Mouse (Mus musculus) thymus, adult 2 months (tissue): ENCODE measurements around the gene Lgmn. TPM values are rescaled to one million over a fixed set of nuclear protein-coding genes. Genes with fewer than 3 reads are reported as not detected.
A peak's percentile ranks its signal among the peaks of the same experiment; 100 is the strongest.

Experiments used
- DNase-seq: peaks from one replicate; pipeline ENCODE4 v3.0.0; 2021
- H3K27ac ChIP-seq: fragments of 200-500 bp; 2 replicates; pipeline ENCODE4 v1.5.1; 2012; ENCODE audit warnings: low read length, control low read depth; ENCODE audit not compliant: control insufficient read depth, insufficient read depth
- H3K27me3 ChIP-seq: fragments of 200-500 bp; 2 replicates; pipeline ENCODE4 v1.6.1; 2012; ENCODE audit warnings: mild to moderate bottlenecking, low read length, moderate library complexity, mixed read lengths; ENCODE audit not compliant: control insufficient read depth, insufficient read depth
- H3K36me3 ChIP-seq: fragments of 200-500 bp; 2 replicates; pipeline ENCODE4 v1.6.1; 2012; ENCODE audit warnings: mild to moderate bottlenecking, low read length, moderate library complexity; ENCODE audit not compliant: control insufficient read depth, insufficient read depth
- H3K4me1 ChIP-seq: fragments of 200-500 bp; replicated peaks from 2 replicates; pipeline ENCODE4 v1.6.1; 2012; ENCODE audit warnings: low read length; ENCODE audit not compliant: control insufficient read depth, insufficient read depth
- H3K4me3 ChIP-seq: fragments of 200-500 bp; 2 replicates; pipeline ENCODE4 v1.5.1; 2012; ENCODE audit warnings: mild to moderate bottlenecking, low read length, control low read depth, moderate library complexity; ENCODE audit not compliant: control insufficient read depth, insufficient read depth
- CTCF ChIP-seq: fragments of 200-500 bp; IDR thresholded peaks from 2 replicates; pipeline ENCODE4 v1.5.1; 2012; ENCODE audit warnings: mild to moderate bottlenecking, control low read depth, low read length, moderate library complexity, borderline replicate concordance; ENCODE audit not compliant: control insufficient read depth, poor library complexity, insufficient read depth; ENCODE audit errors: extremely low read depth
- POLR2A ChIP-seq: fragments of 200-500 bp; IDR thresholded peaks from 2 replicates; pipeline ENCODE4 v1.6.1; 2012; ENCODE audit warnings: mild to moderate bottlenecking, low read length, control low read depth, moderate library complexity; ENCODE audit not compliant: control insufficient read depth, poor library complexity, insufficient read depth; ENCODE audit errors: extremely low read depth
- WGBS: fragments of 180-500 bp; shearing (Covaris S2); methylation state at CpG from one replicate; pipeline ENCODE4 v1.1.7; 2018; 5-methylcytosine and 5-hydroxymethylcytosine counted together
- polyA plus RNA-seq: library from polyadenylated mRNA; depleted of rRNA; stranded (reverse); fragments of >200 nt; gene quantifications from 2 replicates; pipeline ENCODE4 v1.2.3, GENCODE M21; 2012

The Lgmn gene
- polyA plus RNA-seq, 1 experiment = 88.9 TPM

DNA sequence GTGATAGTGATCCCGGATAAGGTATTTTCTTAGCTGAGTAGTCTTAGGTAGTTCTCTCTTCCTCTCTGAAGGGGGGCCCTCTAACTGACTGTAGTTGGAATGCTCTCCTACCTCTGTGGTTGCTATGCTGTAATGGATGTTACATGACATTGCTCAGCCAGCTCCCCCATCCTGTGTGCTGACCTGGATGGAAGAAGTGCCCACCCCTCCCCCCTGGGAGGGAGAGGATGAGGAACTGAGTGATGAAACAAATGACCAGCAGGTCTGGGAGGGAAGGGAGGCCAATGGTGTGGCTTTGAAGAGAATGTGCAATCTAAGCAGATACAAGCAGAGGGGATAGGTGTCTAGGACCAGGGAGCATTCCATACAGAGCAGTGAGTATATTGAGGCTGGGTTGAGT is 82.8 kb downstream of the Lgmn start:
- WGBS = 89% methylated on average over 1 of the region's 1 CpGs
- no peak for TF ChIP-seq CTCF
- no peak for TF ChIP-seq POLR2A
- Histone ChIP-seq H3K4me3 (no peak overlapping the region), H3K4me1 (peaks cover 8% of the 10 kb centered on the region), H3K36me3 (peaks cover 8% of the 10 kb centered on the region; the same call in 1 of the 2 replicates), H3K27ac (no peak overlapping the region), H3K27me3 (no peaks in the 10 kb centered on the region)
- no peak for DNase-seq

DNA sequence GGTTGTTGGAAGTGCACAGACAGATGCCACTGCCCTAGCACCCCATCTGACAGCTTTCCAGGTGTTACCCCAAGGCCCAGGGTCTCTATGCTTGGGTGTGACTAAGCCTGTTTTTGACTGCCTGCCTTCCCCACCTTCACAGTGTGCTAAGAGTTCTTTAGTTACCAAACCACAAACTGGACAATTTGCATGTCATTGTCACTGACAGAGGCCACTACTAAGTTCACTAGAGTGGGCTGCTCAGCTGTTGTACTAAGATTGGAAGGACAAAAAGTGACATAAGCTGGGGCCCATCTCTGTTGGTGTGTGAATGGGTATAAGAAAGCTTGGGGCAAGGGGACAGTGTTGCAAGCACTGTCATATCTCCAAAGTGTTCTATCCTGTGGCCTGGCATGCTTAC is 83.8 kb downstream of the Lgmn start:
- Histone ChIP-seq H3K27me3 (no peaks in the 10 kb centered on the region), H3K4me1 (peaks cover 8% of the 10 kb centered on the region), H3K27ac (no peak overlapping the region), H3K4me3 (no peak overlapping the region), H3K36me3 (0 out of 2 replicates have a peak, but pooled peaks cover 8% of the 10 kb centered on the region)
- DNase-seq = no peak
- TF ChIP-seq CTCF (no peak), POLR2A (no peak)

DNA sequence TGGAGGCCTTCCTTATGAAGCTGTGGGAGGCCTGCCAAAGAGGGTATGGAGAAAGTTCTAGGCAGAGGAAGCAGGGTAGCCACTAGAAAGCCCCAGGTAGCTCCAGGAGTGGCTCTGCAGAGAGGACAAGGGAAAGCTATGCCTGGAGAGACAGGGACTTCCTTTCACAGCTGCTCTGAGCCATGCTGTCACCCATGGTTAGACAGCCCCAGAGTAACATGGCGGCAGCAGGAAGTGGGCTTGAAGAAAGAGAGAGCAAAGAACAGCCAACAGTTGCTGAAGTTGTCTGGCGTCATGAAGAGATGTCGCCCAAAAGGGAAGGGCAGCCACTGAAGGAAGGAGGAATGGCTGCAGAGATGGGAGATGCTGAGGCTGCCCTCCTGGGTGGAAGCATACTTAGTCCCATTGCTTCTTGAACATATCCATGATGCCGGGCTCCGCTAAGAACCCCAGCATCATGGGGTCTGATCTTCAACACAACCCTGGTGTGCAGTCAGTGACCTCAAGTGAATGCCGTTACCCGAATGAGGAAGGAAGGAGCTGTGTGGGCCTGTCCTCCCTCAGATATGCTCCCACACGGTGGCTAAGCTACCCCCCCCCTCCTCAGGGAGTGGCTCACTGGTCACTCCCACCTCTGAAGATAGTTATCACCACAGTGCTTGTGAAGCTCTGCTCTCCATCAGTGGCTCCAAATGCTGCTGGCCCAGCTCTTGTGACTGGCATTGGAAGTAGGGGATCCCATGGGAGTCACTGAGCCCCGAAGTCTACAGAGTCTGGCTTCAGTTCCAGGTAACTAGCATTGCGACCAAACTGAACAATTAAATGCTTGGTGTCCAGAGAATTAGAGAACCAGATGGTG is 85.3 kb downstream of the Lgmn start:
- WGBS = 56% methylated on average over 10 of the region's 10 CpGs
- Histone ChIP-seq H3K4me3 (no peak overlapping the region), H3K27me3 (no peaks in the 10 kb centered on the region), H3K36me3 (no peaks in the 10 kb centered on the region), H3K4me1 (peaks cover 8% of the 10 kb centered on the region), H3K27ac (no peak overlapping the region)
- TF ChIP-seq CTCF (no peak), POLR2A (no peak)
- no peak for DNase-seq

DNA sequence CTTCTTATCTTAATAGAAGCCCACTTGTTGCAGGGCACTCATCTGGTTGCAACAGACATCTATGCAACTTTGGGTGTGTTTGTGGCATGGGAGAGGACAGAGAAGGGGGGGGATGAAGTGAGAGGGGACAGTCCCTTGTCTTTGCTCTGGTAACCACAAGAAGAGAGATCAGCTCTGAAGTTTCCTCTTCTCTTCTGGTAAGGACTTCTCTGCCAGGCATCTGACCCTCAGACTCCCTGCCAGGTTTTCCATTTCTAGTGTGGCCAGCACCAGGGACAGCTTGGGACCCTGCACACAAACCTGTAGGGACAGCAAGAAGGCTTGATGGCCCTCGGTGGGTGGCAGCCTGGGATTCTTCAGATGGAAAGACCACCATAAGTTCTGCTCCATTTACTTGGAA is 88.6 kb downstream of the Lgmn start:
- H3K36me3 ChIP-seq = no peaks in the 10 kb centered on the region
- H3K27ac ChIP-seq = no peak overlapping the region
- TF ChIP-seq POLR2A (no peak), CTCF (no peak)
- no peaks in the 10 kb centered on the region for H3K27me3 ChIP-seq
- H3K4me1 ChIP-seq = peaks cover 8% of the 10 kb centered on the region
- 65% methylated on average over 1 of the region's 1 CpGs for WGBS
- no peak for DNase-seq
- H3K4me3 ChIP-seq = no peak overlapping the region

DNA sequence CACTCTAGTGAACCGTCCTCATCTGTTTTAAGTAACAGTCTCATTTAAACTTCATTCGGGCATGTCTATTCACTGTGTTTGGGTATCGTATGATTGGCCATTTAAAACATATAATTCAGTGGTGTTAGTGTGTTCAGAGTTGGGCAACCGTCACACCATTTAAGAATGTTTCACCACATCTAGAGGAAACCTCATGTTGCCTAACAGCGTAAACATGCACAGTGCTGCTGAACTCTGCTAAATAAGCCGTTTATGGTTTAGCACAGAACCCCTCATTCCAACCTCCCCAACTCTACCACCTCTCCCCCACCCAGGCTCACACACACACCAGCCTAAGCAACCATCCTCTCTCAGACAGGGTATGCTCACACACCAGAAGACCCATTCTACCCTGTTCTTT is 91.2 kb downstream of the Lgmn start:
- Histone ChIP-seq H3K4me1 (no peaks in the 10 kb centered on the region), H3K36me3 (no peaks in the 10 kb centered on the region), H3K27me3 (no peaks in the 10 kb centered on the region), H3K27ac (no peak overlapping the region), H3K4me3 (no peak overlapping the region)
- DNase-seq = no peak
- no peak for TF ChIP-seq CTCF
- no peak for TF ChIP-seq POLR2A
- WGBS = 94% methylated on average over 6 of the region's 6 CpGs

DNA sequence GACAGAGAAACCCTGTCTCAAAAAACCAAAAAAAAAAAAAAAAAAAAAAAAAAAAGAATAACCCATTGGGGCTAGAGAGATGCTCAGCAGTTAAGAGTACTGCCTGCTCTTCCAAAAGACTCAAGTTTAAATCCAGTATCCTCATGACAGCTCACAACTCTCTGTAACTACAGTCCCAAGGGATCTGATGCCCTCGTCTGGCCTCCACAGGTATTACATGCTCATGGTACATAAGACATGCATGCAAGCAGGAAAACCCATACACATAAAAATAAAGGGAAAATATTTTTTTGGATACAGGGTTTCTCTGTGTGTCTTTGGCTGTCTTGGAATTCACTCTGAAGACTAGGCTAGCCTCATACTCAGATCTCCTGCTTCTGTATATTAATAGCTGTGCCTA is 93.1 kb downstream of the Lgmn start:
- Histone ChIP-seq H3K4me3 (no peak overlapping the region), H3K27ac (no peak overlapping the region), H3K4me1 (no peaks in the 10 kb centered on the region), H3K36me3 (no peaks in the 10 kb centered on the region), H3K27me3 (no peaks in the 10 kb centered on the region)
- DNase-seq = peak; percentile 78
- 20% methylated on average over 1 of the region's 1 CpGs for WGBS
- TF ChIP-seq POLR2A (no peak), CTCF (no peak)
